Mouse (Mus musculus): ENCODE results near the gene Rhd. TPM values are rescaled to one million over a fixed set of nuclear protein-coding genes. Genes with fewer than 3 reads are reported as not detected.
"Not testable (repeated sequence)": the region's sequence is repeated elsewhere in the genome, so short reads cannot be mapped to it uniquely, and the experiment has no call there.

Gene Rhd
- 1.4 and 1.5 TPM in 2 replicates for total RNA-seq (2014; rRNA removed)
- 0.98 and 1.5 TPM in 2 replicates for polyA plus RNA-seq (2015; fragmentation: Nextera tagmentation; extraction: Ambion mirVana)

GRCm38 (mm10) chr4:134863937-134864729, at the start of gene Rhd:
Gene Rhd (plus strand): TSS chr4:134864536.
- 70% methylated on average over 14 of the region's 14 CpGs for WGBS
- no peaks in the 10 kb centered on the region for H3K36me3 ChIP-seq (ENCODE audit: insufficient read depth, low read length)
- no peak for TF ChIP-seq CTCF (IDR thresholded peaks at IDR 0.05)
- H3K27ac ChIP-seq (ENCODE audit: low read depth, low read length), result no peak within 1 kb of the TSS
- no peak for ATAC-seq (ENCODE audit: low FRiP score)
- H3K4me1 ChIP-seq (ENCODE audit: insufficient read depth, low read length), result no peaks in the 10 kb centered on the region
- peaks cover 3% of the 10 kb centered on the region; the same call in 1 of the 2 replicates for H3K27me3 ChIP-seq (ENCODE audit: insufficient read depth, low read length)
- H3K9ac ChIP-seq (replicated peaks; ENCODE audit: low read length, poor library complexity, severe bottlenecking), result no peak within 1 kb of the TSS
- DNase-seq (ENCODE audit: low spot score), result no peak
- no peaks in the 10 kb centered on the region for H3K9me3 ChIP-seq (ENCODE audit: low read length)
- no peak within 1 kb of the TSS for H3K4me3 ChIP-seq (ENCODE audit: low read depth, low read length)
- H3K4me2 ChIP-seq (ENCODE audit: low read depth, low read length, poor library complexity, severe bottlenecking), result no peak within 1 kb of the TSS

- no peak overlapping the region for H3K4me3 ChIP-seq (ENCODE audit: low read depth, low read length)
- no peaks in the 10 kb centered on the region for H3K9me3 ChIP-seq (ENCODE audit: low read length)
- H3K27me3 ChIP-seq (ENCODE audit: insufficient read depth, low read length), result no peaks in the 10 kb centered on the region
- no peaks in the 10 kb centered on the region for H3K4me1 ChIP-seq (ENCODE audit: insufficient read depth, low read length)
- DNase-seq (ENCODE audit: low spot score) (no peak), ATAC-seq (ENCODE audit: low FRiP score) (no peak)
- H3K4me2 ChIP-seq (ENCODE audit: low read depth, low read length, poor library complexity, severe bottlenecking), result no peak overlapping the region
- no peak overlapping the region for H3K9ac ChIP-seq (replicated peaks; ENCODE audit: low read length, poor library complexity, severe bottlenecking)
- H3K27ac ChIP-seq (ENCODE audit: low read depth, low read length), result no peak overlapping the region
- no peak for TF ChIP-seq CTCF (IDR thresholded peaks at IDR 0.05)
- WGBS, result 75% methylated on average over 4 of the region's 4 CpGs
- peaks cover 11% of the 10 kb centered on the region for H3K36me3 ChIP-seq (ENCODE audit: insufficient read depth, low read length)
Observed at GRCm38 (mm10) chr4:134817706-134818105, 46.6 kb upstream of the Rhd start.

DNA sequence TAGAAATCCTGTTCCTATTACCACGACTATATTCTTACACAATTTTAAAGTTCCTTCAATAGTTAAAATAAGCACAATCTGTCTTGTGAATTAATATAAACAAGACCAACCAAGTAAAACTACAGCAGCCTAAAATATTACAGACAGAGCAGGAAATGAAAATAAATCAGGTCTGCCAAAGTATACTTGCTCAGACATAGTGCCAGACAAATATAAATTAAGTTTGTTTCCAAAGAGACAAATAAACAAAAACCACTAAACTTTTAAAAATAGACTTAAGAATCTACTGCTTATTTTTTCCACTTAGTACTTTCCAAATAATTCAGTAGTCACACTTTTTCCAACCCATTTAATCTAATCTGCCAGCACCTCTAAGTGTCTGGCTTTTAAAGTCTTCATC, 43.3 kb upstream of the Rhd start:
- H3K4me1 ChIP-seq (ENCODE audit: insufficient read depth, low read length), result no peaks in the 10 kb centered on the region
- H3K36me3 ChIP-seq (ENCODE audit: insufficient read depth, low read length), result peaks cover 6% of the 10 kb centered on the region; the same call in 1 of the 2 replicates
- no peak for TF ChIP-seq CTCF (IDR thresholded peaks at IDR 0.05)
- H3K4me2 ChIP-seq (ENCODE audit: low read depth, low read length, poor library complexity, severe bottlenecking), result no peak overlapping the region
- H3K9me3 ChIP-seq (ENCODE audit: low read length), result no peaks in the 10 kb centered on the region
- DNase-seq (ENCODE audit: low spot score) (no peak), ATAC-seq (ENCODE audit: low FRiP score) (no peak)
- no peaks in the 10 kb centered on the region for H3K27me3 ChIP-seq (ENCODE audit: insufficient read depth, low read length)
- no peak overlapping the region for H3K4me3 ChIP-seq (ENCODE audit: low read depth, low read length)
- WGBS, result 90% methylated on average over 1 of the region's 1 CpGs
- H3K27ac ChIP-seq (ENCODE audit: low read depth, low read length), result no peak overlapping the region
- no peak overlapping the region for H3K9ac ChIP-seq (replicated peaks; ENCODE audit: low read length, poor library complexity, severe bottlenecking)

DNA sequence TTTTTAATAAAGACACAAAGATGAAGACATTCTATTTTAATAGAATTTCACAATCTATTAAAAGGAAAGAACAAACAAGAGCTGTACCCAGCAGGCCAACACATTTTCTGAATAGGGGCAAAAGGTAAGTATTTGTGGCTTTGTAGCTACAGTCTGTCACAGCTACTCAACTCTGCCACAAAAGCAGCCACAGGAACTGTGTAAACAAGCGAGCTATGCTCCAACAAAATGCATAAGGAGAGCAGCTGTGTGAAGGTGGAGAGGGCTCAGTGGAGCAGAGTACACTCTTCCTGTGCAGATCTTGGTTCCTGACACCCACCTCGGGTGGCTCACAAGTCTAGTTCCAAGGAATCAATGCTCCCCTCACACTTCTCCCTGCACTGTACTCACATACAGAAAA, 40.8 kb upstream of the Rhd start:
- H3K9me3 ChIP-seq (ENCODE audit: low read length), result no peaks in the 10 kb centered on the region
- H3K4me3 ChIP-seq (ENCODE audit: low read depth, low read length), result no peak overlapping the region
- H3K27ac ChIP-seq (ENCODE audit: low read depth, low read length), result no peak overlapping the region
- no peak overlapping the region for H3K4me2 ChIP-seq (ENCODE audit: low read depth, low read length, poor library complexity, severe bottlenecking)
- ATAC-seq (ENCODE audit: low FRiP score) (no peak), DNase-seq (ENCODE audit: low spot score) (no peak)
- peaks cover 14% of the 10 kb centered on the region for H3K36me3 ChIP-seq (ENCODE audit: insufficient read depth, low read length)
- no peak for TF ChIP-seq CTCF (IDR thresholded peaks at IDR 0.05)
- H3K4me1 ChIP-seq (ENCODE audit: insufficient read depth, low read length), result no peaks in the 10 kb centered on the region
- H3K9ac ChIP-seq (replicated peaks; ENCODE audit: low read length, poor library complexity, severe bottlenecking), result no peak overlapping the region
- no peaks in the 10 kb centered on the region for H3K27me3 ChIP-seq (ENCODE audit: insufficient read depth, low read length)
- 60% methylated on average over 2 of the region's 2 CpGs for WGBS

- H3K4me2 ChIP-seq (ENCODE audit: low read depth, low read length, poor library complexity, severe bottlenecking); H3K4me3 ChIP-seq (ENCODE audit: low read depth, low read length); H3K9me3 ChIP-seq (ENCODE audit: low read length); H3K9ac ChIP-seq (replicated peaks; ENCODE audit: low read length, poor library complexity, severe bottlenecking); DNase-seq (ENCODE audit: low spot score); ATAC-seq (ENCODE audit: low FRiP score); H3K27me3 ChIP-seq (ENCODE audit: insufficient read depth, low read length); H3K27ac ChIP-seq (ENCODE audit: low read depth, low read length); H3K4me1 ChIP-seq (ENCODE audit: insufficient read depth, low read length): not testable (repeated sequence)
- 94% methylated on average over 10 of the region's 11 CpGs for WGBS
- H3K36me3 ChIP-seq (ENCODE audit: insufficient read depth, low read length), result peaks cover 11% of the 10 kb centered on the region
Observed at GRCm38 (mm10) chr4:134825864-134826263, 38.5 kb upstream of the Rhd start.

DNA sequence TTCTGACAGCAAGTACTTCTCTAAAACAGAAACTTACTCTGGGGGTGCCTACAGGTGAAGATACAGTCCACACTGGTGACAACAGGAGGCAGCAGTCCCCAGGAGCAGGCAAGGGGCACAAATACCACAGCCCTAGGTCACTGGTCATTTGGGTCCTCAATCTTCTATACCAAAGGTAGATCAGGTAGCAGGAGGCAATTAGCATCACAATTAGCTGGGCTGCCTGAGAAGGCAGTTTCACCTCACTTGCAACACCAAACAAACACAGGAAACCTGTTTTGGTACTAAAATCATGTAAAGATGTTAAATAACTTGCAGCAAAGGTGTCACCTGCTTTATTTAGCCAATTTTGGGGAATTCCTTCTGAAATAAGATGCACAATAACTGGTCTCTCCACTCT, 38.0 kb upstream of the Rhd start:
- no peak for TF ChIP-seq CTCF (IDR thresholded peaks at IDR 0.05)
- DNase-seq (ENCODE audit: low spot score) (no peak), ATAC-seq (ENCODE audit: low FRiP score) (no peak)
- H3K4me1 ChIP-seq (ENCODE audit: insufficient read depth, low read length), result no peaks in the 10 kb centered on the region
- H3K4me3 ChIP-seq (ENCODE audit: low read depth, low read length), result no peak overlapping the region
- H3K27ac ChIP-seq (ENCODE audit: low read depth, low read length), result no peak overlapping the region
- H3K4me2 ChIP-seq (ENCODE audit: low read depth, low read length, poor library complexity, severe bottlenecking), result no peak overlapping the region
- no peaks in the 10 kb centered on the region for H3K27me3 ChIP-seq (ENCODE audit: insufficient read depth, low read length)
- peaks cover 11% of the 10 kb centered on the region for H3K36me3 ChIP-seq (ENCODE audit: insufficient read depth, low read length)
- no peaks in the 10 kb centered on the region for H3K9me3 ChIP-seq (ENCODE audit: low read length)
- H3K9ac ChIP-seq (replicated peaks; ENCODE audit: low read length, poor library complexity, severe bottlenecking), result no peak overlapping the region

Data from midbrain, postnatal 0 days (tissue).